Mouse (Mus musculus): ENCODE data around the gene Shpk. TPM values are rescaled to one million over a fixed set of nuclear protein-coding genes. Genes with fewer than 3 reads are reported as not detected.
A peak's percentile ranks its signal among the peaks of the same experiment; 100 is the strongest.

Shpk gene
- 1 to 10 TPM in 1 of 2 experiments, under 1 TPM in 1; 0.59 to 1.0 TPM for total RNA-seq (2021)
- long read RNA-seq, experiment 1: 0 reads
- long read RNA-seq, experiment 2: 0 reads

- peak; percentile 93 for DNase-seq
Measured at GRCm38 (mm10) chr11:73199230-73199712, at the start of gene Shpk. Gene Shpk (plus strand): TSS chr11:73199460.

- DNase-seq: no peak
Measured at GRCm38 (mm10) chr11:73155071-73155470, 44.2 kb upstream of the Shpk start.

DNA sequence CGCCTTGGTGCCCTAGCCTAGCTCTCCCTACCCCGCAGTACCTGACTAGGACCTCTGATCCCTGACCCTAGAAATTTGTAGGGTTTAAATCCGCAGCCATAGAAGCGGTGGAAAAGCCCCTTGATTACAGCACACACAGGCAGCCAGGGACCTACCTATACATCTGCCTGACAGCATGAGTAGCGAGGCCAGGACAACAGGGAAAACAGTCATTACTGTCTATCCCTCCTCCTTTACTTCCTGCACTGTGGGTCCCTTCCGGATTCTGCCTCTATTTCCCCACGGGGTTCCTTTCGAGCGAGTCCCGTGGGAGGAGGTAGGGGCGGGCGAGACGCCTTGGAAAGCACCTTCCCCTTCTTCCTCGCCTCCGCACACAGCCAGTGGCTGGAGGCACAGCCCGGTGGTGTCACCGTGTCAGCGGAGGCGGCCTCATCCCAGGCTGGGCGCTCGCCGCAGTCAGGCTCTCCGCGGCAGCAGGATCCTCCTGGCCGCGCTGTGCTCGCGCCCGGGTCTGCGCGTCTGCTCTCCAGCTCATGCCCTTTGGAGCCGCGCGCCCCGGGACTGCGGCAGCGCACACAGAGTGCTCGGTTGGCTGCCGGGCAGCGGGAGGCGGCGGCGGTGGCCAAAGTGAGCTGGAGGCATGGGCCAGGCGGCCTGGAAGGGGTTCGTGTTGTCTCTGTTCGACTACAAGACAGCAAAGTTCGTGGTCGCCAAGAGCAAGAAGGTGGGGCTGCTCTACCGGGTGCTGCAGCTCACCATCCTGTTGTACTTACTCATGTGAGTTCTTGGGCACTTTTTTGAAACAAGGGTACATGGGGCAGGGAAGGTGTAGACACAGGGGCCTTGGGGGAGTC, 39.1 kb upstream of the Shpk start, which contains the start of gene P2rx5:
Gene P2rx5 (plus strand): TSS at position 465 of the 854 bp plus-strand sequence.
- peak; percentile 68 for DNase-seq

DNA sequence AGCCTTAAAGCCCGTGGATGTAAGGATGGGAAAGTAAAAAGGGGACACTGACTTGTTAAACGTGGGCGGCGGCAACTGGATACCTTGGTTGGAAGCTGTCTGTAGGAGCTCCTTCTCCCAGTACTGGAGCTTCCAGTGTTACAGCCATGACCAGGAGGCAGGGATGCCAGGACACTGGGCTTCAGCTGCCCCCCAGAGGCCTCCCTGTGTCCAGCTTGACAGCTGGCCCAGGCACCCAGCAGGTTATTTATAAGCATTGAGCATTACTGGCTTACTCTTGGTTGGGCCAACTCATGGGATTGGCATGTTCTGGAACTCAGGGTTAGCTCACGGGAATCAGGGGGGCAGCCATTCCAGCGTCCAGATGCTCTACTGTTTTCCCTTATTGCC, 38.5 kb upstream of the Shpk start:
- DNase-seq: peak; percentile 81

DNA sequence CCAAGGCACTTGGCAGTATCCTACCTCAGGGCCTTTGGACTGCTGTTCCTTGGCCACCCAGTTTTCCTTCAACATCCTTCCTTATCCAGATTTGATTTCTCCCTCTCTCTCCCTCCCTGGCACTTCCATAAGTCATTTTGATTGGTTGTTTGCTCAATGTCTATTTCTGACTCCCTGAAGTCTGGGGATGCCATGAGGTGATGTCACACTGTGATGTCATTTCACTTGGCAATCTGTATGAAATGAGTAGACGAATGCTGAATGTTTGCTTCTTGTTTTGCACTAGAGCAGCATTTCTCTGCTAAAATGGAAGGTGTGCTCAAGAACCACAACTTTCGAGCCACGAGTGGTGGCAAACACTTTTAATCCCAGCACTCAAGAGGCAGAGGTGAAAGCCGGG, 37.6 kb upstream of the Shpk start:
- DNase-seq: no peak

DNA sequence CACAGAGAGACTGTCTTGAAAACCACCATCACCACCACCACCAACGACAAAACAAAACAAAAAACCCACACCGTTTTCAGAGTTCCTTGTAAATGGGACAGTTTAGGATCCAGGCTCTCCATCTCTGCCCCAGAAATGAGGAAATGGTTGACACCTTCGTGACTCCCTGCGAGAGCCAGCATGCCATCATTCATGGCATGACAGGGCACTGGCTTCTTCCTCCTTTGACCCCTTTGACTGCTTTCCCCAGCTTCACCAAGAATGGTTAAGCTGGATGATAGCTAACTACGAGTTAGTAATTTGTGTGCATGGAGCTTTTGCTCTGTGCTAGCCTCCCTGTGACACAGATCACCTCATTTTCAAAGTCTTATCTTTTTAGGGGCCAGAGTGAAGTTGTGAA, 37.0 kb upstream of the Shpk start:
- no peak for DNase-seq

GRCm38 (mm10) chr11:73168071-73168470, 31.2 kb upstream of the Shpk start:
- no peak for DNase-seq

- no peak for DNase-seq
Measured at GRCm38 (mm10) chr11:73168576-73168975, 30.7 kb upstream of the Shpk start.

- no peak for DNase-seq
Measured at GRCm38 (mm10) chr11:73169231-73169630, 30.0 kb upstream of the Shpk start.

DNA sequence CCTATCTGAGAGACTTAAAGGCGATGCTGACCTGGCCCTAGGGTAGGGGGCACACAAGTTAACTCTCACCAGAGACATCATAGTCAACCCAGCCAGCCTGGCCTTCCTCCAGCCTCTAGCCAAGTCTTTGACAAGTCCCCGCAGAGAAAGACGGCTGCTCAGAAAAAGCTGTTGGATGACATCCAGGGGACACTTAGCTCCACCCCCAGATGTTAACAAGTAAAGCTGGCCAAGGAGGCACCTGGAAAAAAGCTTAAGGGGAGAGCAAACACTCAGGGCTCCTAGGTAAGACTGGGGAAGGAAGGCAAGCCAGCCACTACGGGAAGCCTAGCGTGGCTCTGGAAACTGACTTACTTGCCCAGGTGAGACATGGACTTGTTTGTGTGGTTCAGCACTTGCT, 27.1 kb upstream of the Shpk start:
- peak; percentile 64 for DNase-seq

- no peak for DNase-seq
Measured at GRCm38 (mm10) chr11:73175612-73176011, 23.6 kb upstream of the Shpk start.

DNA sequence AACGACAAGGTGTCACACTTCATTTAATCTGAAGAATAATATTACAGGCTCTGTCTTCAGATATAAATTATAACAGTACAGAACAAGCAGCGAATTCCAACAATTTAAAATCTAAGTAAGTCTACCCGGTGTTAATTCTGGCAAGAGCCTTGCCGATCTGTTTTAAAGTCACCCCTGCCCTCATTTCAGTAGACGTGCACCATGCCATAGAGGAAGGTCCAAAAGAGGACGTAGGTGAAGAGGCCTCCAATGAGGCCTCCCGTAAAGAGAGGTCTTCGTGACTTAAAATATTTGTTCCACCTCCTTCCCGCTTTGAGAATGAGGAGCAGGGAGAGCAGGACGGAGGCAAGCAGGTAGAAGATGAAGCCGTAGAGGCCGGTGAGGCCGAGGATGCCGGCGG, 23.1 kb upstream of the Shpk start:
- DNase-seq: no peak

DNA sequence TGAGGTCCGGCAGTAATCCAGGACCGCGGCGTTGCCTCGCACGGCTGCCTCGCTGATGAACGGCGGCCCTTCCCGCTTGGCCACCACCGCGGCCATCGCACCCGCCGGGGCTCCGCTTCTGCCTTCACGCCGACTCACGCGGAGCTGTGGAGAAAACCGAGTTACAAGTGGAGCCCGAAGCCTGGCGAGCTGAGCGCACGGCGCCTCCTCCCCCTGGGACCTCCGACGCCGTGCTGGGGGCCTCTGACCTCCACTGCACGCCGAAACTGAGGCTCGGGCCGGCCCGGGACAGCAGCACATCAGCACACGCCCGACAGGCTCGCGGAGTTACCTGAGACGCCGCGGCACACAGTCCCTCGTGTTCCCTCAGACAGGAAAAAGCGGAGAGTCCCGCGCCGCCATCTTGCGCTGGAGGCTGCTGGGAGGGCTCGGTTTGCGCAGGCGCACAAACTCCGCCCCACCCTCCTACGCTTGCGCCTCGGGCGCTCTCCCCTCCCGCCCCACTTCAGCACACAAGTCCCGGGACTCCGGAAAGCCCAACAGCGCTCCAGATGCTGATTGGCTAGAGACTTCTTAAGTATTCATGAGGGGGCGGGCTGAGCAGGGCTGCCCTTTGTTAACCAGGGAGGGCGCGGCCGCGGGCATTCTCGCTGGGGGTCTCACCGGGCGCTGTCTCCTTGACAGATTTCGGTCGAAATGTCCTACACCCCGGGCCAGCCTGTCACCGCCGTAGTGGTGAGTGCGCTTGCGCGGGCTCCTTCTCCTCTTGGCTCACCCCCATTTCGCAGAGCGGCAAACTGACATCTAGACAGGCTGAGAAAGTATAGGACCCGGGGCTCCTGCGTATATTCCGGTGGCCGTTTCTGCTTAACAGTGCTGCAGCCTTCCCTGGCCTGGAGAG, 22.4 kb upstream of the Shpk start, which contains the start of the genes Emc6 and Tax1bp3:
Gene Emc6 (minus strand): TSS at position 430 of the 901 bp plus-strand sequence.
Gene Tax1bp3 (plus strand): TSS at position 476 of the 901 bp plus-strand sequence.
- peak; percentile 98 for DNase-seq

DNA sequence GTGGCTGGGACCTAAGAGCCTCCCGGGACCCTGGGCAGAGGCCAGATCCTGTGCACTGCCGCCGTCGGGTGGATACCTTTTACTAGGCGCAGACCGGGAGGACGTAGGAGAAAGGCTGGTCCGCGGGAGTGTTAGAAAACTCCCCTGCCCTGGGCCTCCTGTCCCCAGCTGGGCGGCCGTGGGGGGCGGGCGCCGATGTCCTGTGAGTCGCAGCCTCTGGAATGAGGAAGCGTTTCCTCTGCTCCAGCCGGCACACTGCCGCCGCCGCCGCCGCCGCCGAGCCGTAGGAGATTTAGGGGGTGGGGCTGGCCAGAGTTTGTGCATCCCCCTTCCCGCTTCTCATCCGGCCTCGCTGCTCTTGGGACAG, 21.8 kb upstream of the Shpk start:
- peak; percentile 83 for DNase-seq

- DNase-seq: no peak
Measured at GRCm38 (mm10) chr11:73177895-73178294, 21.4 kb upstream of the Shpk start.

DNA sequence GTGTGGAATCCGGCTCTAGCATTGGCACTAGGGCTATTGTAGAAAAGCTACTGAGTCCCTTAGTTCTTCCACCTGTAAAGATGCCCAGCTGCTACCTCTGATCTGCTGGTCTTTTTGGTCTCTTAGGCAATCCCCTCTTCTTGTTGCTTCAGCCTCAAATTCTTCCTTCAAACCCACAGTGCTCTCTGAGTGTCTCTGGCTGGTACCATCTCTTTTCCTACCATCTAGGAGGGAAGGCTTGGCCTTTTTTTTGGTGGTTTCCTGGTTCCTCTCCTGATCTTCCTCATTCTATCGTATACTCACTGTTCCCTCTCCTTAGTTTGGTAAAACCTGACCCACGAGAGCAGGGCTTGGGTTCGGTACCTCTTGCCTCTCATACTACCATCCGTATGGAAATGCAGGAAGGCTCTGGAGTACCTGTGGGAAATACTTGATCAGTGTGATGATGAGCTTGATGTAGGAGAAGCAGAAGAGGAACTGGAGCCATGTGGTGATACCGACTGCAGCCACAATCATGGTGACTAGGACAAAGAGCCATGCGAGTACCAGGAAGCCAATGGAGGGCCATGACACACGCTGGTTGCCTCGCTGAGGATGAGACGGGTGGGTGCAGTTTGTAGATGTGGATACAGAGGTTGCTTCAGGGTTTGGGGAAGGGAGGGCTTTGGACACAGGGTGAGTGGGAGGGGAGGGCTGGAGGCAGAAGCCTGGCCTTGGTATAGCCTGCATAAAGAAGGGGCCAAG, 13.2 kb upstream of the Shpk start:
- DNase-seq: no peak

- no peak for DNase-seq
Measured at GRCm38 (mm10) chr11:73187231-73187630, 12.0 kb upstream of the Shpk start.

- no peak for DNase-seq
Measured at GRCm38 (mm10) chr11:73193047-73193446, 6.2 kb upstream of the Shpk start.

DNA sequence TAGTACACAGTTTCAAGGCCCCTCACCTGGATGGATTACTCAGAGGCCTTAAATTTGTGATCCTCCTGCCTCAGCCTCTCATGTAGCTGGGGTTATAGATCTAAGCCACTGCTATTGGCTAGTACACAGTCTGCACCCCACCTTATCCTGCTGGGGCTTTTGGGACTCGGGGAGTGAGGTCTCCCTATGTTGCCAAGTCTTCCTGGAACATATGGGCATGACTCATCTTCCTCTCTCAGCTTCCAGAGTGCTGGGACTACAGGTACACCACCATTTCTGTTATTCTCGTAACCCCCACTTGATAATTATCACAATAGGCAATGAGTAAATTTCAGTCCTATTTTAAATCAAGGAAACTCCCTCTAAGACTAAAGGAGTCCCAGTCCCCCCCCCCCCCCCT, 4.8 kb upstream of the Shpk start:
- DNase-seq: no peak

DNA sequence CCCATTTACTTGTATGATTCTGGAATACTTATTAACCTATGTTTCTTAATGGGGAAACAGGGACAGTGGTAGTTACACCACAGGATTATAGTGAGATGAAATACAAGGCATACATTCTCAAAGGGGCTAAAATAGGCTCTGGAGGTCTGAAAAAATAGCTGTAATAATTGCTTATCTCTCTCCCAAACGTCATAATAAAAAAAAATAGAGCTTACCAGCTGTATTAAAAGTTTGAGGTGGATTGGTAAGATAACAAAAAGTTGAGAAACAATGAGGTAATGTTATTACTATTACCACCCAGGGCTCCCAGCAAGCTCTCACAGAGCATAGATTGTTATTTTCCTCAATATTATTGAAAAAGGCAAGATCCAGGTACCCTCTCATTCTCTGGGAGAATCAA, 1.1 kb upstream of the Shpk start:
- DNase-seq: no peak

DNA sequence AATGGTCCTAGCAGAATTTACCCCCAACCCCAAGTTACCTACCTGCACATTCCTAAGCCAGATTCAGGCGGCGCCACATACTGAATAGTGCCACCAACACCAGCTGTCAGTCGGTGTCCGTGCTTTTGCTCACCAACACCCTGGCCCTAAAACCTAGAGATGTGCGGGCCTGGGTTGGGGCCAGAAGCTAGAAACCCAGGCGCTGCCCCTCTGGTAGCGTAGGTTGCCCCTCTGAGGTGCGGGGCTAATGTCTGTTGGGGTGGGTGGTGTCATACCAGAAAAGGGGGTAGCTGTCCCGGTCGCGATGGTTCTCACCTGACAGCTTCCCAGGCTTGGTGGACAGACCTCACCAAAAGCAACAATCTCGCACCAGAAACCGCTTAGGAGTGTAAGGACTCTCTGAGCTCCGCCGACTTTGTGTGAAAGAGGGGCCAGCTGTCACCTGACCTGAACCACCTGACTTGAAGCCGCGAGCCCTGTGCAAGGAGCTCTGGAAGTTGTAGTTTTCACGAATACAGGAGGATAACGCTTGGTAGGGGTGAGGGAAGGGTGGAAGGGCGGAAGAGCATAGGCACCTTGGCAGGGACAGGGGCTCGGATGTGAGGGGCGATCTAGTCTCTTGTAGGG, 544 bp upstream of the Shpk start, which contains the start of gene Ctns:
Gene Ctns (minus strand): TSS at position 440 of the 627 bp plus-strand sequence.
- DNase-seq: peak; percentile 84
